Mouse (Mus musculus): ENCODE data around the gene Usp8.

Gene Usp8

DNA sequence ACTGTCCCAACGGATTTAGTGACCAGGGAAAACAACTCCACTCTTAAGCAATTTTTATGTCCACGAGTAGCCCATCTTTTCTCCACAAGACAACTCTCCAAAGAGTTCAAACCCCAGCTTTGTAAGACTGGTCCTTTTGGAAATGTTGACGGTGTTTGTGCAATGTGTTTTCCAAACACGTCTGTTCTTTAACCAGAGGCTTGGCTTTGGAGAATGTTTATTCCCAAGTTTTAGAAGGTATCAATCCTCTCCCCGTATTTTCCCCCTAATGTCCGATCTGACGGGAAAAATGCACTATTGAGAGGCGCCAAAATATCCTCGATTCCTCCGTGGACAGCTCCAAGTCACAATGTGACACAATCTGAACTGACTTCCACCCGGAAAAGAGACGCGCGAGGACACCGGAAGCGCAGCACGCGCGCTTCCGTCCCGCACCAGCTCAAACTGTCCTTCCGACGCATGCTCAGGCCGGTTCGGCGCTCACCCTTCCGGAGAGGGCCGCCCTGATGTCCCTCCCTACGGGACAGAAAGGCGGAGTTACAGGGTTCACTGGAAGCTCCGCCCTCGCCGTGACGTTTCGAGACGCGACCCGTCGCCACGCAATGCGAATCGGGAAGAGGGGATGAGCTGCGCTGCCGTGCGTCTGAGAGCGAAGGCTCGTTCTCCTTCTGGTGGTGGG is at the start of gene Usp8:
TSS of gene Usp8 (plus strand) at position 570 of the 679 bp plus-strand sequence.
- peak; percentile 98 for DNase-seq (ENCODE audit: low spot score in 2 of 2)

DNA sequence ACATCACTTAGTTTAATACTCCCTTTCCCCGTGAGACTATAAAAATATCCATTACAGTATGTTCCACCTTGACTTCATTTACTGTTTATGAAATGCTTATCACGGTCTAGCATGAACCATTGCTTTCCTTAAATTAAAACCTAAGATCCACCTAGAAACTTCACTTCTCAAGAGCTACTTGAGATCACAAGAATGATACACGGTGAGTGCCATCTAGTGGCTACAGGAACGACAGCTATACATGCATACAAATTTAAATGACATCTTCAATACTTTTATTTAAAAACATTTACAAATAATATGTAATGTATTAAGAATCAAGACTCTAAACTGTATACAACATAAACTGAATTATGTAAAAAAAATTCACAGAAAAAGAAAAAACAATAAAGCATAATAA is 43.6 kb upstream of the Usp8 start:
- DNase-seq (ENCODE audit: low spot score in 2 of 2), result no peak

DNA sequence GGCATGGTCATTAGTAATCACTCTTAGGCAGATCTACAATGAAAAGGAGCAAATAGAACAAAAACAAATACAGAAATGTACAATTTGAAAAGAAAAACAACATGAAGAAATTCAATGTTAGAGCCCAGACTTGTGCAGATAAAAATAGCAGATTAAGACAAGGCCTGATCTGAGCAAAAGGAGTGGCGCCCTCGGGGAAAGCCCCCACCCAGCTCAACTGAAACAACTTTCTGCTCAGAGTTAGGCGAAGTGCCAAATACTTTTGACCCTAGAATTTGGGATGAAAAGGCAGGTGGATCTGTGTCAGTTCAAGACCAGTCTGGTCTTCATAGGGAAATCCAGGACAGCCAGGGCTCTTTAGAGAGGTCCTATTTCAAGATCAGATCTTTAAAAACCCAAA is 41.1 kb upstream of the Usp8 start:
- DNase-seq (ENCODE audit: low spot score in 2 of 2), result no peak

DNA sequence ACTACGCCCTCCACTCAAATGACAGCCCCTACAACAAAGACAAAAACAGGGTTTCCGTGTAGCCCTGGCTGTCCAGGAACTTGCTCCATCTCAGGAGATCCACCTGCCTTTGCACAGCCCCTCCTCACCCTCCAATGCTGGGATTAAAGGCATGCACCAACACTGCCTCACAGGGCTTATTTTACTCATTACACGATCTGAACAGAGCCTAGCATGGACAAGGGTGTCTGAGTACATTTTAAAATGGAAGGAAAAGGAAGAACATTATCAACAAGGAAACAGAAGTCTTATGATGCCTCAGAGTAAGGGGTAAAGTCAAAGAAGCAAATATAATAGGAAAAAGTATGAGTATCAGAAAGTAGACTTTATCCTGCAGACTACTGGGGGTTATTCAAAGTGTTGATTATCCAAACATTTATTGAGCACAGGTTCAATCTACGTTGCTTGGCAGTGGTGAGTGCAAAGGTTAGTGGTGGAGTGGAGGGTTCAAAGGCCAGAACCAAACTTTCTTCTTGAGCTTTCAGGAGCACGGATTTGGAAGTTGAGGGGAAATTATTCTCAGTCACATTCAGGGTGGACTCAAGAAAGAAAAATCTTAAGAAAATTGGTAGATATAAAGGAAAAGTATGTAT is 38.4 kb upstream of the Usp8 start:
- no peak for DNase-seq (ENCODE audit: low spot score in 2 of 2)

DNA sequence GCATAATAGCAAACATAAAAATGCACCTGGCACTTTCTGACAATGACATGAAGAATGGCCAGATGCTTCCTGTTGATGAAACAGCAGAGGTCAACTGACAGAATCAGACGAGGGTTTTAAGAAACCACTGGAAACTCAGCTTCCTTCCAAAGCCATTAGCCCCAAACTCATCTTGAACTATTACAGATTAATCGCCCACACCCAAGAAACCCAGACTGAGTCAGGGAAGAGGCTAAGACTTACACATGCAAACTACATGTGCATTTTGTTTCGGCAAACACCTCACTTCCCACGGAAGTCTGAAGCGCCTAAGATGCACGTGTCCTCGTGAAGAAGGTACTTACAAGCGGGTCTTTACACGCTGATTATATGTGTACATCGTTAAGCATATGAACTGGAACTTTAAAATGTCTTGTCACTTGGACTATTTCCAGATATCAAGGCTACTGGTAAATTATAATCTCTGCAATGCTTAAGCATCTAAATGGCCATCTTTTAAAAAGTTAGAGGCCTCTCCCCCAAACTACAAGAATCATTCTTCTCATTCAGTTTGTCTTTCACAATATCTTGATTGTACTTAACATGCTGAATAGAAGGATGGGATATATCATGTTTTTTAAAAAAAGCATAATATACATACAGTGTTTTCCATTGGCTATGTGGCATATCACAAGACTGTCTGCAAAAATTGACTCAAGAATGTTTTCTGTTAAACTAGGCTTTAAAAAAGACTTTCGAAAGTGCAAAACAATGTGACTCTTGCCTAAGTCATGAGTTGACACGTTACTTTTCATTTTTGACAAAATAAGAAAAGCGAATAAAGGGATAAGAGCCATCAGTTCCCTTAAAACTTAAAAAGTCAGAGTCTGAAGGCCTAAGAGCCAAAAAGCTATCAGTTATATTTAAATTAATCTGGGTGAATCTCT is 33.5 kb upstream of the Usp8 start:
- DNase-seq (ENCODE audit: low spot score in 2 of 2), result no peak

DNA sequence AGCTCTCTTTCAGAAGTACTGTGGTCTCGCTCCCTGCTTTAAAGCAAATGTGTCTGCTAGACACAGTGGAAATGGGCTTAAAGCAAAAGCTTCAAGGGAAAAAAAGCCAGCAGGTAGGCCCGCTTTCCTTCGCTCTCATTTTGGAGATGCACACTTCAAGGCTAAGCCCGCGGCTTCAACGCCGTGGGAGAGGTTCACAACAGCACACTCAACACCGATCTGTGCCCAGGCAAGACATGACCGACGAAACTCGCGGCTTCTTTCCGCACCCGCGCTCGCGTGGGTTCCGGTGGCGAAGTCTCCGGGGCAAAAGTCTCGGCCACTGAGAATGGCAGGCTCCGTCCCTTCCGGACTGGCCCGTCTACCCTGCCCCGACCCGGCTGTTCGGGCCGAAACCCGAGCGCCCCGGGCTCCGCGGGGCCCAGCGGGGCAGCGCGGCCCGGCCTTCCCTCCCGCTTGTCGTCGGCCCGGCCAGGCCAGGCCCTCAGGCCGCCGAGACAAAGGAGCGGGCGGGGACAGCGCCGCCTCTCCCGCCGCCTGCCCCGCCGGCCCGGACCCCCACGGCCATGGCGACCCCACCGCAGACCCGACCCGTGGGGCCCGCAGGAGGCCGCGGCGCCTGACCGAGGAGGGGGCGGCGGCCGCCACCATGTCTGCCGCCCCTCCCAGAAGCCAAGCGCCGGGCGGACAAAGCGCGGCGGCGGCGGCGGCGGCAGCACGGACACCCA is 32.5 kb upstream of the Usp8 start:
- peak in 1 of 2 experiments; percentile 29 for DNase-seq (ENCODE audit: low spot score in 2 of 2)

DNA sequence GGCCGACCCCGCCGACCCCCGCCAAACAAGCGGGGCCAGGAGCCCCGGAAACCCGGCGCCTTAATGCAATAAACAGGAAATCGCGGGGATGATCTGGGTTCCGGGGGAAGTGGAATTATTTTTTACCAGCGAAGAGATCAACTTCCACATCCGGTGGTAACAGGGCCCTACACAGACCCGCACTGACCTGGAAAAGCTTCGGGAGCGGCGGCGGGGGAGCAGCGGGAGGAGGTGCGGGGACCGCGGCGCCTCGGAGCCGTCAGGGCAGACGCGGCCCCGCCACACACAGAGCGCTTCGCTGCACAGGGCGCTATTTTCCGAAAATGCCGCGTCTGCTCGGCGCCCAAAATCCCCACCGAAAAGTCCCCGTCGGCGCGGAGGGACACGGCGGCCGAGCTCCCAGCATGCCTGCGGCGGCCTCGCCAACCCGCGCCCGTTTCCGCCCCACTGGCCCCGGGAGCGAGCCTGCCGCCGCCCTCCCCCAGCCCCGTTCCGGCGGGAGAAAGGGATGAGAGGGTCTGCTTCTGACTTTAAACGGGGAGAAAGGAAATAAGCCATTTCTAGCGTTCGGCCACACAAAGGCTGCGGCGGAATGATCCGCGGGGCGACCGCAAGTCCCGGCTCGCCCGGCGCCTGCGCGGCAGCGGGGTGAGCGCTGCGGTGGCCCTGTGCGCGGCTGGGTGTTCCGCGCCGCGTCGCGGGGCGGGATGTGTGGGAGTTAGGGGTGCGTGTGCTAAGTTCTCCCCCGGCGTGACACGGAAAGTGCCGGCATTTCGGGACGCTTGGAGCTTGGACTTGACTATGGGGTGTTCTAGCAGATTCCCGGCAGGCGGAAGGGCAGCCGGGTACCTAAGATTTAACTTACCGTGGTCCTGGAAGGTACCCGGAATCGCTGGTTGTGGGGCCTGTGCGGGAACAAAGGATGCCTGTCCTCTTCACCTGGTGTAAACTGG is 31.7 kb upstream of the Usp8 start:
- peak; percentile 88 to 90 for DNase-seq (ENCODE audit: low spot score in 2 of 2)

DNA sequence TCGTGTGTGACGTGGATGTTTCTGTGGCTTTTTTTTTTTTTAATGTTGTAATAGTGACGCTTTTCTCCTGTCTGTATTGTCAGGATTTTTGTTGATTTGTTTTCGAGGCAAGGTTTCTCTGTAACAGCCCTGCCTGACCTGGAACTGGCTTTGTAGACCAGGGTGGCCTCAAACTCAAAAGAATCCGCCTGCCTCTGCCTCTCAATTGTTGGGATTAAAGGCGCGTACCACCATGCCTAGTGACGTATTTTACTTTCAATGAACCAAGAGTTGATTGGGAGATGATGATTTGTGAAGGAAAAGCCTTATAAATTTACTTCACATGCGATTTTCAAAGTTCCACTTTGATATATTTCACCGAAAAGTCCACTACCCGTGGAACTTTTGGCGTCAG is 31.0 kb upstream of the Usp8 start, which contains the start of gene Gabpb1:
TSS of gene Gabpb1 (minus strand) at position 216 of the 394 bp plus-strand sequence.
- no peak for DNase-seq (ENCODE audit: low spot score in 2 of 2)

DNA sequence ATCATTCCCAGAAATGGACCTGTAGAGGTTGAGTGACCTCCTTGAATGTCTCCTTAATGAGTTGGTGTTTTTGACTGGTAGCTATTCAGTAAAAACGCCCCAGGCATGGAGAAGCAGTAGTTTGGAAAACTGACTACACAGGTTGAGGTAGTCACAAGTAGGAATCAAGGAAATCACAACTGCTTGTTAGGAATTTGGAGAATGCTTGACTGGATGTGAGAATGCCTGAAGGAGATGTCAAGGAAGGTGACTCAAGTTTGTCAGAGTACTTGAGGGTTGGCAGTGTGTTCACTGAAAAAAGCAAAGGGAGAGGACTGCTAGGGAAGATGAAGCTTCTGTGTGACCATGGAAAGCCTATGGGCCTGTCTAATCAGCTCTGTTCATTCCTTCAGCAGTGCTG is 29.8 kb upstream of the Usp8 start:
- DNase-seq (ENCODE audit: low spot score in 2 of 2), result no peak

DNA sequence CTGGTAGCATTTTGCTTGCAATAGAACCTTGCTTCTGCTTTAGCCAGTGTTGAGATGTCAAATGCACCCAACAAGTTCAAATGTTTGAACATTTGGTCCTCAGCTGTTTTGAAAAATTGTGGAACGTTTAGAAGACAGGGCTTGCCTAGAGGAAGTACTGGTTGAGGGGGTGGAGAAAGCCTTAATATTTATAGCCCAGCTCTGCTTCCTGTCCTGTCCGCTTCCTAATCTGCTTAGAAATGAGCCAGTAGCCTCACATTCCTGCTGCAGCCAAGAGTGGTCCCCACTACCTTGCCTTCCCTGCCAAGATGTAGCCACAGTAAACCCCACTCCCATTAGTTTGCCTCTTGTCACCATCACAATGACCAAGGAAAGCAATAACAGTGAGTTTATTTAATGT is 24.8 kb upstream of the Usp8 start:
- peak; percentile 28 to 66 for DNase-seq (ENCODE audit: low spot score in 2 of 2)

DNA sequence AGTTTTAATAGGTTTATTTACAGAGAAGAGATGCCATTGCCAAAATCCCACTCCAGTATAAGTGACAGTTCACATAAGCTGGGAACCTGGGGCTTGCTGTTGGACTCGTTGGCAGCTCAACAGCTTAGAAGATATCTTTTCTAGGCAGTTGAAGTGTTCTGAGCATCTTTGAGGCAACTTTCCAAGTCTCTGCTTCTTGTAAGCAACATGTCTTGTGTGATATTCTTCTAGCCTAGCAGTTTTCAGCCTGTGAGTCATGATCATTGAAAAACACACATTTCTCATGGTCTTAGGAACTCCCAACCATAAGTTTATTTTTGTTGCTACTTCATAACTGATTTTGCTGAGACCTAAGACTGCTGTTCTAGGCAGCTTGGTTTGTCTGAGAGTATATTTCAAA is 24.2 kb upstream of the Usp8 start:
- no peak for DNase-seq (ENCODE audit: low spot score in 2 of 2)

DNA sequence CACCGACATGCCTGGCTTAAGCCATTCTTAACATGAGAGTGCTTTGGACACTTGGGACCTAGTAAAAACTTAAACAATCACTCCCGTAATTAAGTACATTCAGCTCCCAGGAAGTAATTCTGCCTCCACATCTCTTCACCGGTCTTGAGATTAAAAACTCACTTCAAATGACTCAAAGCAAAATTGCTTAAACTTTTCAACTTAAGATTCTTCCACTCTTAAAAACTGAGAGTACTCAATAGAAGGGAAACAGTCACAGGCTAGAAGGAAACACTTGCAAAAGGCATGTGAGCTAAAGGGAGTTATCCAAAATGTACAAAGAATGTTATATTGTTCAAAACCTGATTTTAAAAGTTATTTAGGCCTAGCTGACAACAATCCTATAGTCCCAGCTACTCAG is 15.8 kb upstream of the Usp8 start:
- DNase-seq (ENCODE audit: low spot score in 2 of 2), result no peak

DNA sequence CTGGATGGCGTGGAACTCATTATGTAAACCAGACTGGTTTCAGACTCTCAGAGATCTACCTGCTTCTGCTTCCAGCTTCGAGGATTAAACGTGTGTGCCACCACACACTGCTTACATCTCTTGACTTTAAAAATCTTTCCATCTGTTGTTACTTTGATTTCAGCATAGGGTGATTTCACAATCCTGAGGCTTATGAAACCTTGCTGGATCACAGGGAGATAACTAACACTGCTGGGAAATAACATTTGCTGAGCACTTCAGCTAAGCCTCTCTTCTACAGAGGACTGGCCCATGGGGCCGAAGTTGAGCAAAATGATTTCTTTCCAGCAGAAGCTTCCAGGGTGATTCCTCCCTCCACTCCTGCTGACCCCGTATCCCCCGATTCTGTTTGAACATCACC is 11.8 kb upstream of the Usp8 start:
- DNase-seq (ENCODE audit: low spot score in 2 of 2), result no peak

DNA sequence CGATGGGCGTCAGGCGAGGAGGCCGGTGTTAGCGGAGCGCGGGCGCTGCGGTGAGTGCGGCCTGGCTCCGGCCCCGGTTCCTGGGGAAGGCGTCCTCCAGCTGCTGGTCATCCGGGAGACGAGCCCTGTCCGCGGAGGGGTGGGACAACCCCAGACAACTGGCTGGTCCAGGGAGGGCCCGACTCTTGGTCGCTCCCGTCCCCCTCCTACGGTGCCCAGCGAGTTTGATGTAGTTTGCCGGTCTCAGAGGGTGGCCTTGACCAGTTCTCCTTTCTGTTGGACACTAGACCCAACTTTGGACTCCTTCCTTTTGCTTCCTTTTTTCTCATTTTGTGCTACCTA is 281 bp downstream of the Usp8 start:
- DNase-seq (ENCODE audit: low spot score in 2 of 2), result no peak

DNA sequence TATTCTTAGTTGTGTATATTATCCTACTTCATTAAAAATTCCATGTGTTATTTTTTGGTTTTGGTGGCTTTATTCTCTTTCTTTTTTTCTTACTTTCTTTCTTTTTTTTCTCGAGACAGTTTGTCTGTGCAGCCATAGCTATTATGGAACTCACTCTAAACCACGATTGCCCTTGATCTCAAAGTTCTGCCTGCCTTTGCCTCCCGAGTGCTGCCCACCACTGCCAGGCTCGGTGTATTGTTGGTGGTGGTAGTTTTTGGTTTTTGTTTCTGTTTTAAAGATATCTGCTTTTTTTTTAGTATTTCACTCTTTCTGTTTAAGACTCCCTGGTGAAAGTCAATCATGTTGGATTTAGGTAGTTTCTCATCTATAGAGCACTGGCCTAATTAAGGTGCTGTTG is 1.2 kb downstream of the Usp8 start:
- no peak for DNase-seq (ENCODE audit: low spot score in 2 of 2)

DNA sequence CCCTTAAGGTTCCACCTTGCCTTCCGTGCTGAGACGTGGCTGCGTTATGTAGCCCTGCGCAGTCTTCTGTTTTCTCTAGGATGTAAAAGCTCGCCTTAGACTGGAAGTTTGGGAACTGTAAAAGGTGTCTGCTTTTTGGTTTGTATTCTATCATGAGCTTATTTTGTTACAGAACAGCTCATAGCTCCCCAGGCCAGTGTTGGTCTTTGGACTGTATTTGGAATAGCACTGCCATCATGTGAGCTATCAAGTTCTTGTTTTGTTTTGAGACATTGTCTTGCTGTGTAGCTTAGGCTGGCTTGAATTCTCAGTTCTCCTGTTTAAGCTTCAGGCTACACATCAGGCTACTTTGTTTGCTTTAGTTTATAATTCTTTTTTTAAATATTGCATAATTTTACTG is 5.4 kb downstream of the Usp8 start:
- DNase-seq (ENCODE audit: low spot score in 2 of 2), result no peak

DNA sequence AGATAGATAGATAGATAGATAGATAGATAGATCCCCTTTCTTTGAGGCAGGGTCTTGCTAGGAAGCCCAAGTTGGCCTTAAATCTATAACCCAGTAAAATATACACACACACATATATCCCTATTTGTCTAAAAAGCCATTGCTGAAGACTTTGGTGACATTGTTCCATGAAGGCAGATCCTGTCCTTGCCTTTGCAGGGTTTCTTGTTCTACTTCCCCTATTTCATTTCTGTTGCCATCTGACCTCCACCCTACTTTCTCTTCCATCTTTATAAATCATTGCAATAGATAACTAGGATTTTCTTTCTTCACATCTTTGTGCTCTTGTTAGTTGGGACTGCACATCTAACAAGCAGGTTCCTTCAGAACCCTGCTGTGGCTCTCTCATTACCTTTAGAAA is 5.8 kb downstream of the Usp8 start:
- no peak for DNase-seq (ENCODE audit: low spot score in 2 of 2)

DNA sequence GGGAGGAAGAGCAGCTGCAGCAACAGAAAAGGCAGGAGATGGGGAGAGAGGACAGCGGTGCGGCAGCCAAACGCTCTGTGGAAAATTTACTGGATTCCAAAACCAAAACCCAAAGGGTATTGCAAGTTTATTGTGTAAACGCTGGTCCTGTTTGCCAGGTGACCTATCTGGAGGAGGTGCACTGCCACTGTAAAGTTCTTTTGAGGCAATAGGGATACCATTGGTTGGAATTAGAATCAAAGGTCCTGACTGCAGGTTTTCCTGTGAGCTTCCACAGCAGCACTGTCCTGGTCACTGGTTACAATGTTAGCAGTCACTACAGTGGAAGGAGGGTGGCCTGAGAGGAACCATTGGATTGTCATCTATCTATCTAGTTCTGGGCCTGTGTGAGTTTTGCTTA is 22.1 kb downstream of the Usp8 start:
- DNase-seq (ENCODE audit: low spot score in 2 of 2), result no peak

DNA sequence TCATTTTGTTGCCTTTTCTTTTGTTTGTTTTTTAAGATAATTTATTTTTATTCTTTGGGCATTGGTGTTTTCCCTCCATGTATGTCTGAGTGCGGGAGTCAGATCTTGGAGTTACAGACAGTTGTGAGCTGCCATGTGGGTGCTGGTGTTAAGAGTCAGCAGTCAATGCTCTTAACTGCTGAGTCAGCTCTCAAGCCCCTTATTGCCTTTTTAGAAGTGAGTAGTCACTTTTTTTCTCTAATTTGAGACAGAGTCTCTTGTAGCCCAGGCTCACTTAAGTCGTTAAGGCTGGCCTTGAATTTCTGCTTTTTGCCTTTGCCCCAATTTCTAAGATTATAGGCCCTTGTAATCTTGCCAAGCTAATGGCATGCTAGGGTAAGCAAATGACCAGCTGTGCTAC is 23.4 kb downstream of the Usp8 start:
- DNase-seq (ENCODE audit: low spot score in 2 of 2), result no peak

DNA sequence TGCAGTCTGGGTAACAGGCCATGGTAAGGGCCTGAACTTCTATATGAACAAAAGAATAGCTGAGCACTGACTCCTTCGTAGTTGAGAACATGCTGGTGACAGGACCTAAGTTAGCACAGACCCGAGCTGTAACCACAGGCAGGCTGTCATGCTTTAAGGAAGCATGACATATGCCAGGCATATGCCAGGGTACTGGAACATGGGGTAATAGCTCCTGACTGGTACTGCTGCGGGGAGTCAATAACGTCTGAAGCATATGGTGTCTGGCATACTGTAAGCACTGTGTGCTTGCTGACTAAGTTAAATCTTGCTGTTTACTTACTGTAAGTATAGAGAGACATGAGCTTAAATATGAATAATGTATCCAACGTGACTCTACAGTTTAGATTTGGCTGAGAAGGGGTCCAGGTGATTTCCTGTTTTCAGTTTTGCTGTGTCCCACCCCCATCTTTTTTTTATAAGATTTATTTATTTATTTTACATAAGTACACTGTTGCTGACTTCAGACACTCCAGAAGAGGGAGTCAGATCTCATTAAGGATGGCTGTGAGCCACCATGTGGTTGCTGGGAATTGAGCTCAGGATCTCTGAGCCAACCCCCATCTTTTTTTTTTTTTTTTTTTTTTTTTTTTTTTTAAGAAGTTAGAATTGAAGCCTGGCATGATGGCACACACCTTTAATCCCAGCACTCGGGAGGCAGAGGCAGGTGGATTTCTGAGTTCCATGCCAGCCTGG is 28.4 kb downstream of the Usp8 start:
- DNase-seq (ENCODE audit: low spot score in 2 of 2), result no peak
